Mouse (Mus musculus): ENCODE measurements around the gene Palm3.
A peak's percentile ranks its signal among the peaks of the same experiment; 100 is the strongest.

Palm3 gene

DNA sequence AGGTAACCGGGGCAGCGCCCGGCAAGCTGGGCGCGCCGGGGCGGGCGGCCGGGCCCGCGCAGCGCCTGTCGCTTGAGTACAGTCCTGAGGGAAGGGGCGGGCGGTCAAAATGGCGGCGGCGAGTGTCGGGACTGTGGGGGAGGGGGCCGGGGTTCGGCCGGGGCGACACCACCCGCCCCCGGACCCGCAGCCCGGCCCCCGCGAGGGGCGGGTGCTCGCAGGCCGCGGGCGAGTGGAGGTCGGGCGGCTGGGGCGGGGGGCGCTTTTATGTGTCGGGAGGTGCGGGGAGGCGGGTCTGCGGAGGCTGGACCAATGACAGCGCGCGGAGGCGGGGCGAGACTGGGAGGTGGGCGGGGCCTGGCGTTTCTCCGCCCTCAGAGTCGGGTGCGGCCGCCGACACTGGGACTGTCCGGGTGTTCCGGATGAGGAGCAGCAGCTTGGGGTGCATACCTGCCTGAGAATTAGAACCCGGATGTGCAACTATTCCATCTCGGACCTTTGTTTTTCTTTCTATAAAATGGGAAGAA is 45.8 kb downstream of the Palm3 start:
- peak; percentile 87 for DNase-seq (ENCODE audit: low spot score)

DNA sequence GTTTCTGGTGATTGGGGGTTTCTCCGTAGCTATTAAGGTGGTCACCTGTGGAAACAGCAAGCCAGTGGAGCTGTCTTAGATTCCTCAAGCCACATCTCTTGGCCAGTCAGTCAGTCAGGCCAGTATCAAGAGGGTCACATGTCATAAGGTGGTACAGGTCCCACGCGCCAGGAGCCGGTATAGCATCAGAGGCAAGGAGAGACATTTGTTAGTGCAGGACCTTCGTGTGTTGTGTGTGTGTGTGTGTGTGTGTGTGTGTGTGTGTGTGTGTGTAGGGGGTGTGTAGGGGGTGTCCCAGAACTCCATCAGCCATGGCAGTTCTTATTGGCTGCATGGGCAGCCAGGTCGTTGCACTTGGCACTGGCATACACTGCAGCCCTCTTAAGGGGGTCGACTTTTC is 46.6 kb downstream of the Palm3 start:
- DNase-seq (ENCODE audit: low spot score), result no peak

DNA sequence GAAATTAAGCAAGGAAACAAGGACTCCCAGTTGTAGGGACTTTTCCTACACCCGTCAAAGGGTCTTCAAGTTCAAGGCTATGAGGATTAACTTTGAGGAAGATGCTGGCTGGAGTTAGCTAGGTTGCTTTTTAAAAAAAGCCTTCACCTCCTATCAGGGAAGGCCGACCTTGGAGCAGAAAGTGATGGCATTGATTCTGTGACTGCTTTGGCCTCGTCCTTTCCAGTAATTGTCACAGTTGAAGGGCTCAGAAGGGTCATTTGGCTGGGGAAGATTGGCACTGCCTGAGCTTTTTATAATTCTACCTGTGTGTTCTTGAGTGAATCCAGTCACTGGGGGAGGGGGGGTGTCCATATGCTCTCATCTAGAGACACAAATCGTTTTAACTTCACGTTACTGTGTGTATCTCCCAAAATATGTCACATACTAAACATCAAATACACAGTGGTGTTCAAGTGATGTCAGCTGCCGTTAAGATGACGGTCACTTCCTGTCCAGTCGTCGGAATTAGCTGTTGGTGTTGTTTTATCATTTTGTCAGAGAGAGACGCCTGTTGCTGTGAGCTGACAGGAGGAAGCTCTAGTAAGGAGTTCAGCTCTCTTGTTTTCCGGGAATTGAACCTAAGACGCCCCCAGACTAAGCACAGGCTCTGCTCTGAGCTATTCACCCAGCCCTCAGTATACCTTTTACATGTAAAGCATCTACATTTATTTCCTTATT is 47.2 kb downstream of the Palm3 start:
- DNase-seq (ENCODE audit: low spot score), result no peak

DNA sequence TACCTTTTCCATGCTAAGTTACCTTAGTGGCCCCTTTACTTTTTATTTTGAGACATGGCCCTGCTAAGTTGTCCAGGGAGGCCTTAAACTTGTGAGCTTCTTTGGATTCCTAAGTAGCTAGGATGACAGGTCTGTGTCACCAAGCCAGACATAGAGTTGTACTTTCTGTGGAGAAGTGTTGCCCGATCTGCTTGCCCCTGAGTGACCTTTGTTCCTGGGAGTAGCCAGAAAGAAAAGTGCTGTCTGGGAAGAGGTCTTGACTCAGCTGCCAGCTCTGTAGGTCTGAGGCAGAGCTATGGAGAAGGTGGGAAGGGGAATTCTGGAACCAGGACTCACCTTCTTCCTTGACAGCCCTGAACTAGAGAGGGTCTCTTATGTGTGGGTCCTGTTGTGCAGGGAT is 47.9 kb downstream of the Palm3 start:
- no peak for DNase-seq (ENCODE audit: low spot score)

DNA sequence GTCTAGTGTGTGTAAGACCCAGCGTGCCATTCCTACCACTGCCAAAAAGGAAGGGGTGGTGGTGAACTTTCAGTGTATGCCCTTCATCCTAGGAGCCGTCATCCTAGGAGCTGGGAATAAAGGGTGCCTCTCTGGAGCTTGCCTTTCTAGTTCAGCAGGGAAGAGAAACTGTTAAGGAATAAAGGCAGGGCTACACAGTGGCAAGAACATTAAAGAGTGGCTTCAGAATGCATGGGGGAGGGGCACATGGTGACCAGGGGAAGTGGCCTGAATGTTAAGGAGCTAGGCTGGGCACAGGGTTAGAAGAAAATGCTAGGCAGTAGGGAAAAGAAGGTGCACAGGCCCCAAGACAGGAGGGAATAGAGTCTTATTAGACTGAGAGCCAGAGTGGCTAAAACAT is 48.5 kb downstream of the Palm3 start:
- no peak for DNase-seq (ENCODE audit: low spot score)

DNA sequence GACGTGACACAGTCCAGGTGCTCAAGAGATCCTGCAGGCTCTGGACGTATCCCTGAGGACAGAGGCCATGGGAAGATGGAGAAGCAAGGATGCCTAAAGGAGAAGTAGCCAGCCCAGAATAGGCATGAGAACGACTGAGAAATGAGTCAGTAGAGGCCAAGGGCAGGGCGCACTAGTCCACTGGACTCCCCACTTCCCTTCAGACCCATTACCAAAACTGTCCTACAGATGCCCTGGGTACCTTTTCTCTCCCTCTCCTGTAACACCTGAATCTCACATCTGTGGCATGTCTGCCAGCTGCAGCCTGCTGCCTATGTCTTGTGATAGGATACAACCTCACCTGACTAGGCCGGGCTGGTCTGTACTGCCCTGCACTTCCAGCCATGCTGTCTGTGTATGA is 49.0 kb downstream of the Palm3 start:
- DNase-seq (ENCODE audit: low spot score), result no peak

DNA sequence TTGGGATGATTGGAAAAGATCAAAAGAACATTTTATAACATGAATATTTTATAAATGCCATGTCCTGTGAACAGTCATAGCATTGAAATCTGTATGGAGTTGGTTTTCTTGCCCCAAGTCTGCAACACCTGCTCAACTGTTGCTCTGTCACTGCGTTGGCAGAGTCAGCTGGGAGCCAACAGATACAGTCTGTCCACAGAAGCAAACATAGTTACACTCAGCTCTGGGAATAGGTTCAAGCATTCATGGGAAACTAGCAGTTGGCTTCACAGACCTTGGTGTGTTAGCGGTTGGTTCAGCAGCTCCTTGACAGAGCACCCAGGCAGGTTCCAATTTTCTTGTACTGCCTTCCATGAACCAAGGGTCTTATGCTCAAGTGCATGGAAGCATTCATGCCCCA is 49.4 kb downstream of the Palm3 start:
- peak; percentile 48 for DNase-seq (ENCODE audit: low spot score)

DNA sequence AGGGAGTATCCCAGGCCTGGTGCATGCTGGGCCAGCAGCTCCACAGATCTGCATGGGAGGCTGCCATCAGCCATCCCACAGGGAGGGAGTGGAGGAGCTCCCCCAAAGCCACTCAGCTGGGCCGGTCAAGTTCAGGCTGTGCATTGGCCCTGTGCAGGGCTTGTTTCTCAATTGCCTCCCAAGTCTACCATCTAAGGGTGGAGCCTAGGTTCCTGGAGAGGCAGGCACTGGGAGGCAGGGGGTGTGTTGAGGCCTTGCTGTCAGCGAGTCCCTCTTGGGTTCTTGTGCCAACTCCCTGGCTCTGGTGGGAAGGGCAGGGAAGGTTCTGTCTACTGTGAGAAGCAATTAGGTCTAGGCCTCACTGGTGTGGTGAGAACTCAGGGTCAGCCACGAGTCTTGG is 50.6 kb downstream of the Palm3 start:
- DNase-seq (ENCODE audit: low spot score), result no peak

DNA sequence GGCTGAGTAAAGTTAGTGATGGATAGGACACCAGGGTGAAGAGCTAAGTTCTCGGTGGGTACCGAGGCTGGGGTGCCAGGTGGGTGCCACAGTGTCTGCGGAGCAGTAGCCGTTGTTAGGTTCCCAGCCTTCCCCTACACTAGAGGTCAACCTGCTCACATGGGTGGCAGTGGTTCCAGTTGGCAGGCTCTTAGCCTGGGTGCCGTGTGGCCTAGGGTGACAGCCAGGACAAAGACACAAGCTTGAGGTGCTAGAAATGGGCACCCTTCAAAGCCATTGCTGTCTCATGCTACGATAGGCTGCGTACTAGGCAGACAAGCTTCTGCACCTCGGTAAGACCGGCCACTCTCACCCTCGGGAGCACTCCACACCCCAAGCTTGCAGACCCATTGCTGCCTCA is 51.0 kb downstream of the Palm3 start:
- DNase-seq (ENCODE audit: low spot score), result no peak

DNA sequence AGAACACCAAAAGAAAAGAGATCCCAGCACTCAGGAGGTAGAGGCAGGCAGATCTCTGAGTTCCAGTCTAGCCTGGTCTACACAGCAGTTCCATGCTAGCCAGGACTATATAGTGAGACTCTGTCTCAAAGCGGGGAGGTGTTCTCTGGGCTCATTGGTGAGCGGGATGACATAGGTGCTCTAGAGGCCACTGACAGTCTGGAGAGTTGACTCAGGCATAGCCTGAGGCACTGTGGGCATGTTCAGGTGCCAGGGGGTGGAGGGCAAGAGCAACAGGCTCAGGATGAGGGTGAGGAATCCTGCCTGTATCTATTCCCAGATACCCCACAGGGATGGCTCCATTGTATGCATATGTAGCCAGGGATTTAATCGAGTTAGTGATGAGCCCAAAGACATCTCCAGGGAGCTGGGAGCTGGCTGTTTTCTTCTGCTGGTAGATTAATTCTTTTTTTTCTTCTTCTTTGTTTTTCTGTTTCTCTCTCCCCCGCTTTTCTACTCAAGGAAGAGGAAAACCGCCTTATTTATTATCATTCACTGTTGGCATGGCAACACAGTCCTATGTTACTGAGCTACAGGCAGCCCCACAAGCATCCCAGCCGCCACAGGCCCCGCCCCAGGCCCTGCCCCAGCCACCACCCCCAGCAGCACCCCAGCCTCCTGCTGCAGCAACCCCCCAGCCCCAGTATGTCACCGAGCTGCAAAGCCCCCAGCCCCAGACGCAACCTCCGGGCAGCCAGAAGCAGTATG is 52.1 kb downstream of the Palm3 start:
- no peak for DNase-seq (ENCODE audit: low spot score)

DNA sequence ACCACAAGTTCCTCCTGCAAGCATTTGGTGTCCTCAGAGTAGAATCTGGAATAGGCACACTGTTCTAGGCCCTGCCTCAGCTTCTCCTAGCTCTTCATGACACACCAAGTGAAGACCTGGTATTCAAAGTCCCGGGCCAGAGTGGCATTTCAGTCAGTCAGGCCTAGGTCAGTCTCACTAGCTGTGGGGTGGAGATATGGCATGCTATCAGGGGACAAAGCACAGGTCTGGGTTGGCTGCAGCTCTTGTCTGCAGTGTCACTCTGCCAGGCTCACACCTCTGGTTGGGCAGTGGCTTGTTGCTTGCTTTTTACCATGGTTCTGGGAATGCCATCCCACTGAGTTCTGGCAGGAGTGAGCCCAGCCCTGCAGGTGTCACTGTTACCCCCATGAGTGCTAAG is 55.1 kb downstream of the Palm3 start:
- DNase-seq (ENCODE audit: low spot score), result no peak

DNA sequence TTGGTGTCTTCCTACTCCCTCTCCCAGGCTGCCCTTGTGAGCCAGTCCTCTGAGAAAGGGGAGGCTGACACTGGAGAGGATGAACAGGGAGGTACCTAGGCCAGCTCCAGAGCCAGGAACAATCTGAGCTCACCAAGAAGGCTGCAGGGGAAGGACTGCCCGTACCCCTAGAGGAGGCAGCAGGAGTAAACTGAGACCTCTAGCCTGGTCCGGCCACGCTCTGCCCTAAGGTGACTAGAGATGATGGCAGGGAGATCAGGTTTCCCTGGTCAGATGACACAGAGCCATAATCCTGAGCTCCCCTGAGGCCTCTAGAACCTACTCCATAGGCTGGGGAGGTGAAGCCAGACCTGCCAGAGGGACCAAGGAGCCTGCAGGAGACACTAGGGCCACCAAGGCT is 55.6 kb downstream of the Palm3 start:
- DNase-seq (ENCODE audit: low spot score), result no peak

DNA sequence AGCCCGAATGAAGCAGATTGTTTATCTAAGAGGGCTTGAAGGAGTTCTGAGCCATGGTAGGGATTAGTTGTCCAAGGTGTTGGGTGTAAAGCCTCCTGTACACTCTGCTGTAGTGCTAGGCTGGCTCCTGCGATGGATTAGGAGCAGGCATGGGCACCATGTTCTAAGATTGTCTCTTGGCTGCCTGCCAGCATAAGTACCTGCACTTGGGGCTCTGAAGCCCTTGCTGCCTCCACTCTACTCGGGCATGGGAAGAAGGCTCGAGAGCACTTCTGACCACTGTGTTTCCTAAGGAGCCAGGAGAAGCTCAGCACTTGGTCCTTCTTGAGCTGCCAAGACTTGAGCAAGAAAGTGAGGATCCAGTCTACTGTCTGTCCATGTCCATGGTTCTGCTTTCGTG is 57.9 kb downstream of the Palm3 start:
- DNase-seq (ENCODE audit: low spot score), result no peak
